Mouse (Mus musculus): ENCODE measurements at regions not wholly inside any gene's neighbourhood (a gene's known extent, or its start where the extent isn't known, plus 50 kb on each side); places are given as distances from the start of the nearest gene placed in this dataset.

GRCm38 (mm10) chr3:43426672-43427071 is 1684.3 kb downstream of the D3Ertd751e start:
- TF ChIP-seq CTCF (IDR thresholded peaks at IDR 0.05; ENCODE audit: low read depth): no peak
- TF ChIP-seq EP300 (IDR thresholded peaks at IDR 0.05; ENCODE audit: low read depth): no peak
- no peaks in the 10 kb centered on the region for H3K9me3 ChIP-seq (replicated peaks; ENCODE audit: control insufficient read depth, low read length)
- H3K4me1 ChIP-seq (ENCODE audit: control insufficient read depth, insufficient read depth): no peaks in the 10 kb centered on the region
- DNase-seq (ENCODE audit: low spot score) (no peak), ATAC-seq (ENCODE audit: insufficient read depth, low read depth) (no peak)
- no peaks in the 10 kb centered on the region for H3K27me3 ChIP-seq (ENCODE audit: control insufficient read depth, insufficient read depth, low read length)
- no peak overlapping the region for H3K4me3 ChIP-seq (ENCODE audit: low read depth, low read length)
- no peak overlapping the region for H3K4me2 ChIP-seq (ENCODE audit: low read depth, low read length)
- no peak overlapping the region for H3K9ac ChIP-seq (replicated peaks; ENCODE audit: low read depth, low read length)
- H3K27ac ChIP-seq (ENCODE audit: low read depth): no peak overlapping the region
- H3K36me3 ChIP-seq (replicated peaks; ENCODE audit: control insufficient read depth, insufficient read depth, low read length): no peaks in the 10 kb centered on the region

- Histone ChIP-seq H3K4me3 (ENCODE audit: low read depth, low read length) (no peak overlapping the region), H3K9ac (replicated peaks; ENCODE audit: low read depth, low read length) (no peak overlapping the region)
- WGBS: 79% methylated on average over 3 of the region's 3 CpGs
Observed at GRCm38 (mm10) chr3:43461541-43462109, 1719.2 kb downstream of the D3Ertd751e start.

More at GRCm38 (mm10) chr3:43461541-43462109, 1719.2 kb downstream of the D3Ertd751e start:
- Histone ChIP-seq H3K27ac (ENCODE audit: low read depth) (no peak overlapping the region), H3K4me2 (ENCODE audit: low read depth, low read length) (no peak overlapping the region), H3K27me3 (ENCODE audit: control insufficient read depth, insufficient read depth, low read length) (no peaks in the 10 kb centered on the region), H3K9me3 (replicated peaks; ENCODE audit: control insufficient read depth, low read length) (no peaks in the 10 kb centered on the region), H3K36me3 (replicated peaks; ENCODE audit: control insufficient read depth, insufficient read depth, low read length) (no peaks in the 10 kb centered on the region), H3K4me1 (ENCODE audit: control insufficient read depth, insufficient read depth) (no peaks in the 10 kb centered on the region)
- DNase-seq (ENCODE audit: low spot score): no peak
- ATAC-seq (ENCODE audit: insufficient read depth, low read depth): no peak
- TF ChIP-seq CTCF (IDR thresholded peaks at IDR 0.05; ENCODE audit: low read depth): no peak
- TF ChIP-seq EP300 (IDR thresholded peaks at IDR 0.05; ENCODE audit: low read depth): no peak
